Mouse (Mus musculus): Measurements from ENCODE around the gene Jmjd6. TPM values are rescaled to one million over a fixed set of nuclear protein-coding genes. Genes with fewer than 3 reads are reported as not detected.
A peak's percentile ranks its signal among the peaks of the same experiment; 100 is the strongest.

The Jmjd6 gene
- total RNA-seq, 2 experiments from 2014 or later = 37.1 to 37.7 TPM

DNA sequence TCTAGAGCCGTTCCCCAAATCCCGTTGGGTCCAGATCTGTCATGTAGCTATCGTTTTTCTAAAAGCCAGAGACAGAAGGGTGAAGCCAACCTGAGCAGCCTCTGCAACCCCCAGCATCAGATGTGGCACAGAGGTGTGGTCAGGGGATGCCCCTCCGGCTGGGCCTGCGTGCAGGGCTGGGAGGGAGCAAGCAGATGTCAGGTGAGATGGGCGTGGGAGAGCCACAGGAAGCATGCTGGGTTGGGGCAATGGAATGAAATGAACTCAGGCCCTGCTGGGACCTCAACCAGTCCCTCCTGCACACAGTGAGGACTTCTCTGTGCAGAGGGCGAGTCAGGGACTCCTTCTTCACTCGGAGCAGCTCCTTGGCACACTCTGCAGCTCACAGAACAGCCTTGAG lies 33.7 kb downstream of the Jmjd6 start:
- intact Hi-C loops (cut with DNase I) = loop anchor here (10.0 kb wide), 1 partner anchor 135 kb away; no protein-coding TSS in a partner anchor
- no peak for DNase-seq (ENCODE audit: low spot score)

DNA sequence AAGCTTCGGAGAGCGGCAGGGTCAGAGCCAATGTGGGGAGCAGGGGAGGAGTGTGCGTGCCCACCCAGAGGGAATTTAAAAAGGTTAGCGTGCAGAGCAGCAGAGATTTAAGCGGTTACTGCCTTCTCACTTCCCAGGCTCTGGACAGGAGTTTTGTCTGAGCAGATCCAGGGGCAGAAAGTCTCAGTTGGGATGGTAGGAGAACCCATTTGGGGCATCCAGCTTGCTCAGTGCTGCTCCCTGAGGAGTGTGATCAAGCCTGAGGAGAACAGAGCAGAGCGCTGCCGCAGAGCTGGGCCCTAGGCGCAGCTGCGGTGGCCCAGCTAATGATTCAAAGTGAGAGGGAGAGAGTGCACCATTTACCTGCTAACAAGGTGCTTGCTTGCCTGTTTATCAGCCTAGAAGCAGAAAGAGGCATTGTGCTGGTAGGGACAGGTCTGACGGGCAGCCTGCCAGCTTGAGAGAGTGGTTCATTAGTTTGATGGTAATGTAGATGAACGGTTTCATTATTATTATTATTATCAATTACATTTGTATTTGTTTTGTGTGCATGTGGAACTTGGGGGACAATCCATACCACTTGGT lies 34.3 kb downstream of the Jmjd6 start:
- no peak for DNase-seq (ENCODE audit: low spot score)
- intact Hi-C loops (cut with DNase I) = loop anchor here (1.0 to 10.0 kb wide), 2 partner anchors 134 to 166 kb away; no protein-coding TSS in a partner anchor

DNA sequence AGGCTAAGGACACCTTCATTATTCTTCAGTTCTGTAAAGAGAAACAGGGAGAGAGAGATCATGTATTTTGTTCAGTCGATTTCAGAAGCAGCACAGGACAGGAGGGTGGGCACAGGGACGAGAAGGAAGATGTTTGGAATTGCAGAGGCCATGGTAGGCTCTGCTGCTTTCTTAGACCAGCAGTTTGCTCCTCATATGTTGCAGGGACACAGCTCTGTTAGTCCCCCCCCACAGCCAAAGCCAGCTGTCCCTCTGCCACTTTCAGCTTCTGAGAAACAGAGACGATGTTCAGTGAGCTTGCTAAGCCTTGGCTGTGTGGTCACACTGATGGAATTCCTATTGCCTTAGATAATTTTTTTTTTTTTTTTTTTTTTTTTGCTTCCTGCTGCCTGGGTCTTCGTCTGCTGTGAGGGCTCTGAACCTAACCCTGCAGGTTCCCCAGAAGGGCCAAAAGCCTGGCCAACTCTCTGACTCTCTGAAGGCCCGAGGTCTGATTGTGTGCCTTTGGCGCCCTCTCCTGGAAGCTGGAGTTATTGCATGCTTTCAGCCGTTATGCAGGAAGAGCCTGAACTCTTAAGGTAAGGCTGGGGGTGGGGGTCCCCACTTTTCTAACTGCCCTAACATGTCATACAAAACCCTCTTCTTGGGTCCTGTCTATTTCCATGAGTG lies 35.2 kb downstream of the Jmjd6 start:
- DNase-seq (ENCODE audit: low spot score) = peak; percentile 76
- intact Hi-C loops (cut with DNase I) = loop anchor here (1.0 to 10.0 kb wide), 2 partner anchors 133 to 165 kb away; no protein-coding TSS in a partner anchor

DNA sequence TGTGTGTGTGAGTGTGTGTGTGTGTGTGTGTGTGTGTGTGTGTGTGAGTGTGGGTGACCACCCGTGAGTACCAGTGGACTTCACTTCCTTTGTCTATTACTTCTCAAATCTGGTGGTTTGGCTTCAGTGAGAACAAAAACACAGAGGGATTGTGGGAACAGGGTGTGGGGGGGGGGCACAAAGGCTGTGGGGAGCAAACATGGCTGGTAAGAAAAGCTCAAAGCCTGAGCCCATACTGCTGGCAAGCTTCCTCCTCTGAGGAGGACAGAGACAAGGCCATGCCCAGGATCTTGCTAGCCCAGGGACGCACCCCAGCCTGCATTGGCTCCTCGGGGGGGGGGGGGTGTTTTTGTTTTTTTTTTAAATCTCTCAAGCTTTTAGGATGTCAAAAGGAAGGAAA lies 35.7 kb downstream of the Jmjd6 start:
- intact Hi-C loops (cut with DNase I) = loop anchor here (10.0 kb wide), 1 partner anchor 133 kb away; no protein-coding TSS in a partner anchor
- no peak for DNase-seq (ENCODE audit: low spot score)

DNA sequence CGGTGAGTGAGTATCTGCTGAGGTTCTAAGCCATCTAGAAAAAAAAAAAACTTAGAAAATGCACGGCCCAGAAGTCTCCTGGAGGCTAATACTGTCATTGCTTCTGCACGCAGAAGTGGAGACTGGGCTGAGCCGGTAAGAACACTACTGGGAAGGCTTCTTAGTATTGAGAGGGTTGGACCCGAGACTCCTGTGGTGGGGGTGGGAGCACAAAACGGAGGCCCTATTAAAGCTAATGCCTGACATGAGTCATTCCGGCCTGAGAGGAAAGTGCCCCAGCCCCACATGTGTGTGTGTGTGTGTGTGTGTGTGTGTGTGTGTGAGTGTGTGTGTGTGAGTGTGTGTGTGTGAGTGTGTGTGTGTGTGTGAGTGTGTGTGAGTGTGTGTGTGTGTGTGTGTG lies 36.1 kb downstream of the Jmjd6 start:
- intact Hi-C loops (cut with DNase I) = loop anchor here (10.0 kb wide), 1 partner anchor 132 kb away; no protein-coding TSS in a partner anchor
- no peak for DNase-seq (ENCODE audit: low spot score)

DNA sequence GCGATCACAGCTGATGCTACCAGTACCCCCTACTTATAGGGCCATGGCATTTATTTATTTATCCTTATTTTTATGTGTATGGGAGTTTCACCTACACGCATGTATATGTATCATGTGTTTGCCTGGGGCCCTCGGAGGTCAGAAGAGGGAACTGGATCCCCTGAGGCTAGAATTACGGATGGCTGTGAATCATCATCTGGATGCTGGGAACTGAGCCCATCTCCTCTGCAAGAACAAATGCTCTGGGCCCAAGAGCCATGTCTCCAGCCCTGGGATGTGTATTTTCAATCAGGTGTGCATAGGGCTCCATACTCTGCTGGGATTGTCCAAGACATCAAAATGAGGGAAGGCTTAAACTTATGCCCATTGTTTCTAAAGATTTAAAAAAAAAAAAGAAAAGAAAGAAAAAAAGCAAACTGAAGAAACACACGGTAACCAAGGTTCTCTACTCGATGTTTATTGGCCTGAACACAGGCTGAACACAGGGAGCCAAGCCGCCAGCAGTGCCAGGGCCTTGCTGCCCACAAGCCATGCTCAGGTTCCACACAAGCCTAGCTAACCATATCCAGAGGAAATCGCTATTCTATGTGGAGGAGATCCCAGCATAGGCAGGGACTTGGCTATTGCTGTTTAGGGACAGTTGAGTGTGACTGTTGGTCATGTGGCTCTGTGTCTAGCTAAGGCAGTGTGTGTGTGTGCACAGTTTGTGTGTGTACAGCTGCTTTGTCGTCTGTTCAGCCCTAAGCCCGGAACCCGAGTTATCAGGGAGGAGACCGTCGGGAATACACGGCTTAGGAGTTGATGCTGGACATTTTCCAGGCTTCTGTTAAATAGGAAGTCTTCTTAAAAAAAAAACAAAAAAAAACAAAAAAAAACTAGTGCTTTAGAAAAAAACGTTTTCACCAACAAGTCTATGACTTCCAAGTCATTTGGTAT lies 36.8 kb downstream of the Jmjd6 start:
- no peak for DNase-seq (ENCODE audit: low spot score)

DNA sequence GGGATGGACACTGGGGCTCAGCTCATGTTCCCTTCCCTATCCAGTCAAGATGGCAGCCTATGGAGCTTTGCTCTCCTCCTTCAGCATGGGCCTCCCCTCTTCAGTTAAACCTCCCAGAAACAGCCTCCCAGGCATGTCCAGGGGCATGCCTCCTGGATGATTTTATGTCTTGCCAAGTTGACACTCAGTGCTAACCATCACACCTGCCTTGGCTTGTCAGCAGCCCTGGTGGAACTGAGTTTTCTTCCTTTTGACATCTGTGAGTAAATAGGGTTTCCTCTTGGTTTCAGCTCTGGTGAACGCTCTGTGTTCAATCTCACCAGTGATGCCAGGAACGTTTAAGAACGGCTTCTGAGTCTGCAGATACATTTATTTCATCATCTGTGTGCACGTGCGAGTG lies 40.5 kb downstream of the Jmjd6 start:
- intact Hi-C loops (cut with DNase I) = loop anchor here (10.0 kb wide), 1 partner anchor 128 kb away; no protein-coding TSS in a partner anchor

More for the DNA sequence above, 36.8 kb downstream of the Jmjd6 start:
- intact Hi-C loops (cut with DNase I) = loop anchor here (10.0 kb wide), 1 partner anchor 132 kb away; no protein-coding TSS in a partner anchor

DNA sequence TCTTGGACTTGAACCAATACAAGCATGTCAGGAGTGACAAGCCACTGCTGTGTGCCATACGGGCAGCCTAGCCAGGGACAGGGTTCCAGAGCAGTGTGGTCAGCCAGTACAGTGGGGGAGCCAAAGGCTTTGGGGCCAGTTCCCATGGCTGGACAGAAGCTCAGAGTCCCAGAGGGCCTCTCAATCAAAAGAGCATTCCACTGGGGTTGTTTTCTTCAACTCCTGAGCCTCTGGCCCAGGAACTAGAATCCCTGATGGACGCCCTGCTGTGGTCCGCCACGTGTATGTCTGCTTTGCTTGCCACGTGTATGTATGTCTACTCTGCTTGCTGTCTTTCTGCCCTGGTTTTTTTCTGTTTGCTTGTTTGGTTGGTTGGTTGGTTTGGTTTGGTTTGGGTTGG lies 42.1 kb downstream of the Jmjd6 start:
- intact Hi-C loops (cut with DNase I) = loop anchor here (10.0 kb wide), 1 partner anchor 126 kb away; no protein-coding TSS in a partner anchor
- DNase-seq (ENCODE audit: low spot score) = no peak

More for the DNA sequence above, 40.5 kb downstream of the Jmjd6 start:
- no peak for DNase-seq (ENCODE audit: low spot score)

DNA sequence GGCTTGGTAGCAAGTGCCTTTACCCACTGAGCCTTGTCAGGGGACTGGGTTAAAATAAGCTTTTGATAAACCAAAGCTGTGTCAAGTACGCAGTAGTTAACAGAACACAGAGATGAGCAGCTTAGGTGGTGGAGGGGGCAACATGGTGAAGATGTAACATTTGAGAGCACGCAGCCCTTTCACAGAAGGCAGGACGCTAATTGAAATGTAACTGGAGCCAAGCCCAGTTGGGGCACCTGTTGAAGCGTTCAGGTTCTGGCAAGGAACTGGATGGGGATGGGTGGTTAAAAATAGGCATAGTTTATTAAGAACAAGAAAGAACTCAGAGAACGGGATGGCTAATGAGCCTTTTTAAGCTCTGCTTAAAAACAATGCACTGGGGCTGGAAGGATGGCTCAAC lies 43.9 kb downstream of the Jmjd6 start:
- intact Hi-C loops (cut with DNase I) = loop anchor here (5.0 kb wide), 1 partner anchor 102 kb away; no protein-coding TSS in a partner anchor
- no peak for DNase-seq (ENCODE audit: low spot score)

Other genes starting within 250 kb of the Jmjd6 start
- gene Rhbdf2, start 216.4 kb downstream of the Jmjd6 start, total RNA-seq (2021) = 10 to 100 TPM; 10.6 to 12.8 TPM
- gene Prcd, start 189.9 kb downstream of the Jmjd6 start, total RNA-seq (2021) = 1 to 10 TPM; 1.0 to 1.6 TPM
- 10 to 100 TPM; 34.8 to 49.8 TPM for gene Cygb, start 189.1 kb downstream of the Jmjd6 start, total RNA-seq (2021)
- not detected for gene St6galnac1, start 67.9 kb downstream of the Jmjd6 start, total RNA-seq (2021)
- 10 to 100 TPM; 17.2 to 23.2 TPM for gene Mxra7, start 15.4 kb downstream of the Jmjd6 start, total RNA-seq (2021)
- gene Mettl23, start 171 bp downstream of the Jmjd6 start, total RNA-seq (2021) = 10 to 100 TPM; 36.6 to 39.4 TPM
- gene Mfsd11, start 9.0 kb upstream of the Jmjd6 start, total RNA-seq (2021) = 10 to 100 TPM; 34.0 to 36.9 TPM
- gene Srsf2, start 9.6 kb upstream of the Jmjd6 start, total RNA-seq (2021) = 100 to 1,000 TPM in 1 of 2 experiments, 10 to 100 TPM in 1; 97.1 to 103 TPM
- gene Mgat5b, start 75.4 kb upstream of the Jmjd6 start, total RNA-seq (2021) = under 1 TPM; 0.21 to 0.34 TPM